Mouse (Mus musculus) liver, postnatal 0 days (tissue): ENCODE measurements around the gene Mlxipl.

Experiments used
- CTCF ChIP-seq: sonication (generic); IDR thresholded peaks from 2 replicates; pipeline ENCODE4 v1.5.1; 2016; ENCODE audit warnings: antibody characterized with exemption, low read depth
- EP300 ChIP-seq: IDR thresholded peaks from 2 replicates; pipeline ENCODE4 v1.6.1; 2016; ENCODE audit warnings: antibody characterized with exemption, low read depth, mild to moderate bottlenecking

GRCm38 (mm10) chr5:135149053-135149819, 59.5 kb downstream of the Mlxipl start, which contains the start of gene Tbl2:
- TF ChIP-seq EP300 (peak; percentile 41), CTCF (peak; percentile 40)
